Mouse (Mus musculus): ENCODE data around the gene Fam214b.
A peak's percentile ranks its signal among the peaks of the same experiment; 100 is the strongest.

DNA sequence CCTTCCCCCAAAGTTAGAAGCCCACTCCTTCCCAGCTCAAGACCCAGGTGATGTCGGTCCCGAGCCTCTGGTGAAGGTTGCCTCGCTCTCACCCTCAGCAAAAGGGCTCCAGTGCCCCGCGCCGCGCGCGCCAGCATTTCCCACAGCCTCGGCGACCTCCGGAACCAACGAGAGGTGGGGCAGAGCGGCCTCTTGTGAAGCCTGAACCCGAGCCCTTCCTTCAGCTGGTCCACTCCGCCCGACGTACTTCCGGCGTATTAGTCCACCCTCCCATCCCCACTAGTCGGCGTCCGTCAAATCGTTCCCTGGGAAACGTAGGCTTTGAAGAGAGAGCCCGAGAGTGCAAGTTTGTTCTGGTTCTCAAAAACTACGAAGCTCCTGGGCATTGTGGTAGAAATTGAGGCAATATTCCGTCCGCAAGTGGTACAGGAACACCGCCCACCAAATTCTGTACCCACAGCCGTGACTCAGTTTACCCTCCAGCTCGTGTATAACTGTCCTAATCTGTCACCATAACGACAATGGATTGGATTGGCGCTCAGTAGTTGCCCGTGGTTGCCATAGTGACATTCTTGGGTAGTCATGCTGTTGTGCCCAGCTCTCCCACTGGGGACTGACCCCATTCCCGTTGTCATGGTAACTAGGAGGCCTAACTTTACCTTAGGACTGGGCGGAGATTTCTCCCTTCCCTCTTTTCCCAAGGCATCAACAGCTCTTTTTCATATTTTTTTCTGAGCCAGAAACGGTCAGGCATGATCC lies 14.6 kb downstream of the Fam214b start, which contains the start of gene Stoml2:
- TF ChIP-seq CTCF (IDR thresholded peaks at IDR 0.05; ENCODE audit: control insufficient read depth, insufficient read depth, low read length) (peak; percentile 35; the same call in 1 of the 2 replicates), POLR2A (IDR thresholded peaks at IDR 0.05; ENCODE audit: borderline replicate concordance, control insufficient read depth, low read depth, low read length) (peak; percentile 77; the same call in 1 of the 2 replicates)
